Mouse (Mus musculus): ENCODE results near the gene Adgrl3. TPM values are rescaled to one million over a fixed set of nuclear protein-coding genes. Genes with fewer than 3 reads are reported as not detected.

Adgrl3 gene
- polyA plus RNA-seq, 1 experiment, result 17.1 TPM

DNA sequence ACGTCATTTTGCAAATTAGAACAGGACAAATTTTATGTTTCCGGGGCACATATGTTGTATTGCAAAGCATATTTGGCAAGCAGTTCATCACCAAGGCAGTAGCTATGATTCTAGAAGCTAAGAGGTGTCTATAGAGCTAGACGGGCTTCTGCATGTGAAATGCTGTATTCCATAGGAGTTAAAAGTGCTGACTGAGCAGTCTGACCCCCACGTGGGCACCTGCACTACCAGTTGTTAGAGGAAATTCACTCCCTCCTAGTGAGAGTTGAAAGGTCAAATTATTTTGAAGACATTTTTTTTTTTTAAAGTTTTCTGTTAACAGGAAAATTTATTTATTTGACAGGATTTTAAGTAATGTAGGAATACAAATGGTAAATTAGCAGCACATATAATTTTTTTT is 776.2 kb downstream of the Adgrl3 start:
- Histone ChIP-seq H3K4me1 (ENCODE audit: control insufficient read depth, insufficient read depth, low read length) (no peaks in the 10 kb centered on the region), H3K27ac (ENCODE audit: control insufficient read depth, insufficient read depth, low read depth, low read length) (no peak overlapping the region), H3K4me3 (ENCODE audit: control insufficient read depth, low read depth, low read length) (peak overlapping the region; percentile 13; the same call in 1 of the 2 replicates), H3K27me3 (ENCODE audit: control insufficient read depth, insufficient read depth, low read length) (no peaks in the 10 kb centered on the region), H3K36me3 (ENCODE audit: control insufficient read depth, insufficient read depth, low read length) (no peaks in the 10 kb centered on the region)
- TF ChIP-seq CTCF (IDR thresholded peaks at IDR 0.05; ENCODE audit: control insufficient read depth, insufficient read depth, insufficient replicate concordance, low read depth, low read length), result no peak
- TF ChIP-seq POLR2A (IDR thresholded peaks at IDR 0.05; ENCODE audit: control insufficient read depth, low read depth, low read length), result no peak

GRCm38 (mm10) chr5:81810966-81811365 is 791.0 kb downstream of the Adgrl3 start:
- Histone ChIP-seq H3K4me3 (ENCODE audit: control insufficient read depth, low read depth, low read length) (no peak overlapping the region), H3K4me1 (ENCODE audit: control insufficient read depth, insufficient read depth, low read length) (no peaks in the 10 kb centered on the region), H3K27me3 (ENCODE audit: control insufficient read depth, insufficient read depth, low read length) (no peaks in the 10 kb centered on the region), H3K36me3 (ENCODE audit: control insufficient read depth, insufficient read depth, low read length) (no peaks in the 10 kb centered on the region), H3K27ac (ENCODE audit: control insufficient read depth, insufficient read depth, low read depth, low read length) (no peak overlapping the region)
- TF ChIP-seq CTCF (IDR thresholded peaks at IDR 0.05; ENCODE audit: control insufficient read depth, insufficient read depth, insufficient replicate concordance, low read depth, low read length) (no peak), POLR2A (IDR thresholded peaks at IDR 0.05; ENCODE audit: control insufficient read depth, low read depth, low read length) (no peak)

DNA sequence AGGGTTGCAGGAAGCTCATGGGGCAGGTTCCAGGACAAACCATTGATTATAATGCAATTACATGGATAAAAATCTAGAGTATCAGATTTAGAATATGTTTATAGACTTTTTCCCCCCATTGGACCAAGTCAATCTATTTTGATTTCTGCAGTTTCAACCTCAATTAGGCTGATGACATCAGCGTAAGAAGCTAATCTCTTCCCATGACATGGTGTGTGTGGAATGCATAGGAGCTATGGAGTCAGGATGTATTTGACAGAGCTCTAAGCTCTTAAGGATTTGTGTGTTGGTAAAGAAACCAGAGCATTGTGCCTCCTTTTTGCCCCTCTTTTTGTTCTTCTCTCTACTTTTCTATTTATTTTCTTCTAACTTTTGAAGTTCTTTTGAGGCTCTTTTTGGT is 812.1 kb downstream of the Adgrl3 start:
- Histone ChIP-seq H3K4me3 (ENCODE audit: control insufficient read depth, low read depth, low read length) (no peak overlapping the region), H3K27me3 (ENCODE audit: control insufficient read depth, insufficient read depth, low read length) (no peaks in the 10 kb centered on the region), H3K27ac (ENCODE audit: control insufficient read depth, insufficient read depth, low read depth, low read length) (no peak overlapping the region), H3K4me1 (ENCODE audit: control insufficient read depth, insufficient read depth, low read length) (no peaks in the 10 kb centered on the region), H3K36me3 (ENCODE audit: control insufficient read depth, insufficient read depth, low read length) (no peaks in the 10 kb centered on the region)
- TF ChIP-seq POLR2A (IDR thresholded peaks at IDR 0.05; ENCODE audit: control insufficient read depth, low read depth, low read length) (no peak), CTCF (IDR thresholded peaks at IDR 0.05; ENCODE audit: control insufficient read depth, insufficient read depth, insufficient replicate concordance, low read depth, low read length) (no peak)

DNA sequence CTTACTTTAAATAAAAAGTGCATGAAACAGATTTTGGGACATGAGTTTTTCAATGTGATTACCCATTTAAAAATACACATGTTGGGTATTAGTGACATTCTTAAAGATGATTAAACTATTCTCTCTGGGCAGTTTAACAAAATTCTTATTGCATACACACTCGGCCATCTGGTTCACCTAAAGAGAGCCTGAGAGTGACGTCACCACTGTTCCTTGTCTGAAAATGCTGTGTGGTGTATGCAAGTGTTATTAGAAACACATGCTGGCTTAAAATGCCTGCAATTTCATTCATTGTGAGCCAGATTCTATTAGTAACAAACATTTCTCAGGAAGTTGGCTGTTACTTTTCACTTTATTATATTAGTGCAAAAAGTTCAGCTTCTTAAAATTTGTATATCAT is 812.7 kb downstream of the Adgrl3 start:
- H3K27ac ChIP-seq (ENCODE audit: control insufficient read depth, insufficient read depth, low read depth, low read length), result no peak overlapping the region
- no peak overlapping the region for H3K4me3 ChIP-seq (ENCODE audit: control insufficient read depth, low read depth, low read length)
- TF ChIP-seq CTCF (IDR thresholded peaks at IDR 0.05; ENCODE audit: control insufficient read depth, insufficient read depth, insufficient replicate concordance, low read depth, low read length) (no peak), POLR2A (IDR thresholded peaks at IDR 0.05; ENCODE audit: control insufficient read depth, low read depth, low read length) (no peak)
- H3K27me3 ChIP-seq (ENCODE audit: control insufficient read depth, insufficient read depth, low read length), result no peaks in the 10 kb centered on the region
- no peaks in the 10 kb centered on the region for H3K36me3 ChIP-seq (ENCODE audit: control insufficient read depth, insufficient read depth, low read length)
- H3K4me1 ChIP-seq (ENCODE audit: control insufficient read depth, insufficient read depth, low read length), result no peaks in the 10 kb centered on the region

- H3K27me3 ChIP-seq (ENCODE audit: control insufficient read depth, insufficient read depth, low read length), result no peaks in the 10 kb centered on the region
- no peaks in the 10 kb centered on the region for H3K36me3 ChIP-seq (ENCODE audit: control insufficient read depth, insufficient read depth, low read length)
- TF ChIP-seq POLR2A (IDR thresholded peaks at IDR 0.05; ENCODE audit: control insufficient read depth, low read depth, low read length), result no peak
- TF ChIP-seq CTCF (IDR thresholded peaks at IDR 0.05; ENCODE audit: control insufficient read depth, insufficient read depth, insufficient replicate concordance, low read depth, low read length), result no peak
- H3K27ac ChIP-seq (ENCODE audit: control insufficient read depth, insufficient read depth, low read depth, low read length), result no peak overlapping the region
- no peak overlapping the region for H3K4me3 ChIP-seq (ENCODE audit: control insufficient read depth, low read depth, low read length)
- no peaks in the 10 kb centered on the region for H3K4me1 ChIP-seq (ENCODE audit: control insufficient read depth, insufficient read depth, low read length)
Measured at GRCm38 (mm10) chr5:81837860-81838259, 817.9 kb downstream of the Adgrl3 start.

DNA sequence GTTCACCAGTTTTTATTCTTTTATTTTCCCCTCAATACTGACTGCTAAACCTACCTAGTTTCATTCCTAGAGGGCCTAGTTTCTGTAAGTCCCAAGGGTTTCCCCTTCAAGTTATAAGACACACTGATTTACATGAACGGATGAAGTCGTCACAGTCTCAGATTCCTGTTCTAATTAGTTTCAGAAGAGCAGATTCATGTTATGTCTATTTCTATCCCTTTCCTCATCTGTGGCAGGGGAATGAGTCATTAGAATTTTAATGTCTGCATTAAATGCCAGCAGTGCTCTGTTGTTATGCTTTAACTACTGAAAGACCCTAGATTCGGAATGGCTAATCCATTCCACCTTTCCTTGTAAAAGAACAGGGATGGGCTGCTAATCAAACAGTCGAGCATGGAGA is 823.9 kb downstream of the Adgrl3 start:
- H3K27me3 ChIP-seq (ENCODE audit: control insufficient read depth, insufficient read depth, low read length), result no peaks in the 10 kb centered on the region
- no peak overlapping the region for H3K27ac ChIP-seq (ENCODE audit: control insufficient read depth, insufficient read depth, low read depth, low read length)
- H3K4me3 ChIP-seq (ENCODE audit: control insufficient read depth, low read depth, low read length), result no peak overlapping the region
- no peaks in the 10 kb centered on the region for H3K4me1 ChIP-seq (ENCODE audit: control insufficient read depth, insufficient read depth, low read length)
- no peaks in the 10 kb centered on the region for H3K36me3 ChIP-seq (ENCODE audit: control insufficient read depth, insufficient read depth, low read length)
- no peak for TF ChIP-seq CTCF (IDR thresholded peaks at IDR 0.05; ENCODE audit: control insufficient read depth, insufficient read depth, insufficient replicate concordance, low read depth, low read length)
- TF ChIP-seq POLR2A (IDR thresholded peaks at IDR 0.05; ENCODE audit: control insufficient read depth, low read depth, low read length), result no peak

DNA sequence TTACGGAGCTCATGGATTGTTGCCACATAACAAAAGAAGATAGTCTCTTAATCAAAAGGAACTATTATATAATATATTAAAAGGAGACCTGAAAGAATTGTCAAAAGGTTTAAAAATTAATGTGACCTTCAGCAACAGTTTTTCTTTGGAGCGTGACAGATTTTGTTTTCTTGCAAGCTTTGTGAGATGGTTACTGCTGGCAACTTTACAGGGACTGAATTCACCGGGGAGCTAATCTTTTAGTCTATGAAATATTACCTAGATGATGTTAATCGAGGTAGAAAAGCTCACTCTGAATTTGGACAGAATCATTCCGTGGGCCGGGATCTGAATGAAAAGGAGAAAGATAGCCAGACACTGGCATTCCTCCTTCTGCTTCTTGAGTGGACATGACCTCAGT is 850.4 kb downstream of the Adgrl3 start:
- Histone ChIP-seq H3K4me3 (ENCODE audit: control insufficient read depth, low read depth, low read length) (no peak overlapping the region), H3K27ac (ENCODE audit: control insufficient read depth, insufficient read depth, low read depth, low read length) (no peak overlapping the region), H3K27me3 (ENCODE audit: control insufficient read depth, insufficient read depth, low read length) (no peaks in the 10 kb centered on the region), H3K4me1 (ENCODE audit: control insufficient read depth, insufficient read depth, low read length) (no peaks in the 10 kb centered on the region), H3K36me3 (ENCODE audit: control insufficient read depth, insufficient read depth, low read length) (no peaks in the 10 kb centered on the region)
- TF ChIP-seq POLR2A (IDR thresholded peaks at IDR 0.05; ENCODE audit: control insufficient read depth, low read depth, low read length), result no peak
- no peak for TF ChIP-seq CTCF (IDR thresholded peaks at IDR 0.05; ENCODE audit: control insufficient read depth, insufficient read depth, insufficient replicate concordance, low read depth, low read length)
